Mouse (Mus musculus) small intestine, adult 2 months (tissue): Measurements from ENCODE around the gene Srp9.

ENCODE experiments used
- CTCF ChIP-seq: fragments of 200-500 bp; IDR thresholded peaks from 2 replicates; pipeline ENCODE4 v1.5.1; 2012; ENCODE audit warnings: low read depth, mild to moderate bottlenecking, control low read depth, inconsistent platforms, low read length, moderate library complexity, mixed read lengths; ENCODE audit not compliant: insufficient replicate concordance, insufficient read length; ENCODE audit errors: extremely low read depth
- POLR2A ChIP-seq: fragments of 200-500 bp; IDR thresholded peaks from 2 replicates; pipeline ENCODE4 v1.6.1; 2012; ENCODE audit warnings: low read depth, mild to moderate bottlenecking, control low read depth, inconsistent platforms, low read length, moderate library complexity

- no peak for TF ChIP-seq POLR2A
- no peak for TF ChIP-seq CTCF
These were observed 23.1 kb upstream of the Srp9 start for GRCm38 (mm10) chr1:182101468-182101867.
